Mouse (Mus musculus): Measurements from ENCODE around the gene Rhog. TPM values are rescaled to one million over a fixed set of nuclear protein-coding genes. Genes with fewer than 3 reads are reported as not detected.

The Rhog gene
- polyA plus RNA-seq, 1 experiment from 2014 or later, result 56.3 TPM

DNA sequence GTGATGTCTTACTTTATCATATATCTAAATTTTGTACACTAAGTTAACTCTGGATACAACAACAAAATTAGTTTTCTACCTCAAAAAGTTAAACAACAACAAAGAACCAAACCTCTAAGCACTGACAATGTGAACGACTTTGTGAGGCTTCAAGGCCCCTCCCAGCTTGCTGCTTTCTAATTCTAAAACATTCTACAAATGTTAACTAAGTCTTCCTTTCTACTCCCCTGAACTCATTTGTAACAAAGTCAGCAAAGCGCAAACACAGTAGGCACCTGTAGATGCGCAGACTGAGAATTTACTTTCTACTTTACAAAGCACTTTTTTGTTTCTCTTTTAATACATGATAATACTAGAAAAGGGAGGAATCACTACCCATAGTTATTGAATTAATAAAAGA, 55.3 kb downstream of the Rhog start:
- Histone ChIP-seq H3K4me2 (ENCODE audit: low read depth, low read length) (no peak overlapping the region), H3K9ac (ENCODE audit: low read depth, low read length) (no peak overlapping the region), H3K4me3 (ENCODE audit: low read depth, low read length) (no peak overlapping the region), H3K27ac (ENCODE audit: low read length) (no peak overlapping the region), H3K9me3 (replicated peaks; ENCODE audit: control insufficient read depth, low read length) (no peaks in the 10 kb centered on the region), H3K36me3 (ENCODE audit: control insufficient read depth, insufficient read depth) (no peaks in the 10 kb centered on the region), H3K27me3 (ENCODE audit: control insufficient read depth, insufficient read depth, low read depth, low read length) (no peaks in the 10 kb centered on the region), H3K4me1 (ENCODE audit: control insufficient read depth, low read depth, low read length) (peaks cover 6% of the 10 kb centered on the region)
- 78% methylated on average over 3 of the region's 3 CpGs for WGBS (ENCODE audit: insufficient replicate concordance)
- ATAC-seq (ENCODE audit: low read depth), result no peak

DNA sequence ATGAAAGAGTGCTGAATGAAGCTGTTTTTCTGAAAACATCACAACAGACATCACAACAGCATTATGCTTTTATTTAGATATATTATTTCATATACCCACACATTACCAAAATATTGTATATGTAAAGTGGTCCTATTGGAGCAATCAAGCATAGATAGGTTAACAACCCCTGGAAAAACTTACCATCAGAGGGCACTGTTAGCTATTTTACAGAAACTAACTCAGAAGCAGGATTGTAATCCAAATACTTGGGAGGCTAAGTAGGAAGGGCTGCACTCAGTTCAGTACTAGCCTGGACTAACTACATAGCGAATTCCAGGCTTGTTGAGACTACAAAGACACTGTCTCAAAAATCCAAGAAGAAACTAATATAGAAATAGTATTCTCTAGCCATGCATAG, 63.5 kb downstream of the Rhog start:
- H3K36me3 ChIP-seq (ENCODE audit: control insufficient read depth, insufficient read depth), result peaks cover 26% of the 10 kb centered on the region
- ATAC-seq (ENCODE audit: low read depth), result no peak
- no peaks in the 10 kb centered on the region for H3K27me3 ChIP-seq (ENCODE audit: control insufficient read depth, insufficient read depth, low read depth, low read length)
- H3K4me1 ChIP-seq (ENCODE audit: control insufficient read depth, low read depth, low read length), result no peaks in the 10 kb centered on the region
- 95% methylated on average over 1 of the region's 1 CpGs for WGBS (ENCODE audit: insufficient replicate concordance)
- H3K9ac ChIP-seq (ENCODE audit: low read depth, low read length), result no peak overlapping the region
- no peak overlapping the region for H3K27ac ChIP-seq (ENCODE audit: low read length)
- no peak overlapping the region for H3K4me2 ChIP-seq (ENCODE audit: low read depth, low read length)
- H3K9me3 ChIP-seq (replicated peaks; ENCODE audit: control insufficient read depth, low read length), result no peaks in the 10 kb centered on the region
- H3K4me3 ChIP-seq (ENCODE audit: low read depth, low read length), result no peak overlapping the region

Other genes with a start within 250 kb of the Rhog start
- 32.7 and 32.8 TPM in 2 replicates for gene Il18bp, start 237.4 kb downstream of the Rhog start, polyA plus RNA-seq (2015; fragmentation: Nextera tagmentation; extraction: Ambion mirVana)
- 11.6 and 11.9 TPM in 2 replicates for gene Rnf121, start 190.6 kb downstream of the Rhog start, polyA plus RNA-seq (2015; fragmentation: Nextera tagmentation; extraction: Ambion mirVana)
- 12.6 and 12.7 TPM in 2 replicates for gene Xndc1, start 190.5 kb downstream of the Rhog start, polyA plus RNA-seq (2015; fragmentation: Nextera tagmentation; extraction: Ambion mirVana)
- gene Xntrpc, start 190.3 kb downstream of the Rhog start, polyA plus RNA-seq (2015; fragmentation: Nextera tagmentation; extraction: Ambion mirVana), result 0.33 and 0.37 TPM in 2 replicates
- gene Trpc2, start 172.9 kb downstream of the Rhog start, polyA plus RNA-seq (2015; fragmentation: Nextera tagmentation; extraction: Ambion mirVana), result 0.07 TPM in 1 of 2 replicates, not detected in the other
- gene Art1, start 154.3 kb downstream of the Rhog start, polyA plus RNA-seq (2015; fragmentation: Nextera tagmentation; extraction: Ambion mirVana), result 0.79 and 0.93 TPM in 2 replicates
- gene Art5, start 146.6 kb downstream of the Rhog start, polyA plus RNA-seq (2015; fragmentation: Nextera tagmentation; extraction: Ambion mirVana), result 0.22 and 0.23 TPM in 2 replicates
- gene Chrna10, start 139.2 kb downstream of the Rhog start, polyA plus RNA-seq (2015; fragmentation: Nextera tagmentation; extraction: Ambion mirVana), result not detected in 2 replicates
- gene Nup98, start 45.9 kb downstream of the Rhog start, polyA plus RNA-seq (2015; fragmentation: Nextera tagmentation; extraction: Ambion mirVana), result 14.0 and 14.5 TPM in 2 replicates
- 24.8 and 25.2 TPM in 2 replicates for gene Pgap2, start 45.8 kb downstream of the Rhog start, polyA plus RNA-seq (2015; fragmentation: Nextera tagmentation; extraction: Ambion mirVana)
- 15.8 and 16.2 TPM in 2 replicates for gene Stim1, start 11.8 kb upstream of the Rhog start, polyA plus RNA-seq (2015; fragmentation: Nextera tagmentation; extraction: Ambion mirVana)
- 153 and 174 TPM in 2 replicates for gene Rrm1, start 185.6 kb upstream of the Rhog start, polyA plus RNA-seq (2015; fragmentation: Nextera tagmentation; extraction: Ambion mirVana)
- gene Olfr543, start 225.6 kb upstream of the Rhog start, polyA plus RNA-seq (2015; fragmentation: Nextera tagmentation; extraction: Ambion mirVana), result 0.30 and 0.43 TPM in 2 replicates
- 0.05 and 0.08 TPM in 2 replicates for gene Olfr544, start 232.3 kb upstream of the Rhog start, polyA plus RNA-seq (2015; fragmentation: Nextera tagmentation; extraction: Ambion mirVana)
- not detected in 2 replicates for gene Olfr545, start 243.5 kb upstream of the Rhog start, polyA plus RNA-seq (2015; fragmentation: Nextera tagmentation; extraction: Ambion mirVana)